In the genomic region with DNA sequence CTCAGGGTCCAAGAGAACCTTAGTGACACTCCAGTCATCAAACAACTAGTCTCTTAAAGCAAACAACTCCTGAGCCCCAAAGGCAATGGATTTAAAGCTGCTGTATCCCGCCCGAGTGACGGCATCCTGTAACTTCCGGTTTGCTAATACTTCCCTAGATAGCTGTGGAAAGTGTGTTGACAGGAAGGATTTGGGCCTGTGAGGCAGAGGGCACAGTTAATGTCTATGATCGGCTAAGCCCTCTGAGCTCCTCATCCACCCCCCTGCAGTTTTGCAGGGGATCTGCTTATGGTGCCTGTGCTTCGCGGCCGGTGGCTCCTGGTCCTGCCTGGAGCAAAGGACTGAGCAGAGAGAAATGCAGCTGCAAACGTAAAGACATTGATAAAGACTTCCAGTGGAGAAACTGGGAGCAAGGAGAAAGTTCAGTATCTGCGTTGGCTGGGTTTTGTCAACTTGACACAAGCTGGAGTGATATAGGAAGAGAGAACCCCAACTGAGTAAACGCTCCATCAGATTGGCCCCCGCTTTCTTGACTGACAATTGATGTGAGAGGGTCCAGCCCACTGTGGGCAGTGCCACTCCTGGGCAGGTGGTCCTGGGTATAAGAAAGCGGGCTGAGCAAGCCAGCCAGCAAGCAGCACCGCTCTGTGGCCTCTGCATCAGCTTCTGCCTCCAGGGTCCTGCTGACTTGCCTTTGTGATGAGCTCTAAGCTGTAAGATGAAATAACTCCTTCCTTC, we compare ENCODE assay signal across 15 mouse cellular contexts. TPM values are rescaled to one million over a fixed set of nuclear protein-coding genes. Genes with fewer than 3 reads are reported as not detected.
A peak's percentile ranks its signal among the peaks of the same experiment; 100 is the strongest.
DNase-seq lines count a peak whose midpoint lies in the region; ATAC-seq and TF ChIP-seq lines count a peak whose summit lies in the region.
"Had no signal": no experiment of that assay in that cellular context is flagged by ENCODE, and none has a peak within 500 bp of the region (broad histone marks: within the 10 kb centered on the region; RNA-seq: fewer than 3 reads in every experiment).

No protein-coding gene starts in this region.

- TF ChIP-seq EP300 in liver, embryonic 14.5 days (IDR thresholded peaks at IDR 0.05; ENCODE audit: low read depth): no peak

- peak overlapping the region; percentile 60 for H3K4me2 ChIP-seq in heart, embryonic 16.5 days (ENCODE audit: low read depth, low read length)
- H3K4me2 ChIP-seq in liver, embryonic 14.5 days (ENCODE audit: low read depth): peak overlapping the region; percentile 26; the same call in 1 of the 2 replicates
- no peak overlapping the region for H3K4me2 ChIP-seq in kidney, embryonic 15.5 days

- ATAC-seq in heart, embryonic 16.5 days (replicated peaks; ENCODE audit: extremely low read depth, insufficient read depth, low FRiP score): no peak
- ATAC-seq in liver, embryonic 14.5 days (ENCODE audit: insufficient read depth): no peak
- ATAC-seq in kidney, embryonic 15.5 days (replicated peaks; ENCODE audit: low FRiP score): no peak
- ATAC-seq: forebrain, embryonic 14.5 days had no signal

- WGBS in heart, embryonic 16.5 days: 27% methylated on average over 14 of the region's 14 CpGs
- 50% methylated on average over 14 of the region's 14 CpGs for WGBS in liver, embryonic 14.5 days (ENCODE audit: insufficient replicate concordance)
- 65% methylated on average over 14 of the region's 14 CpGs for WGBS in kidney, embryonic 15.5 days

- DNase-seq in heart, adult 8-10 months (ENCODE audit: low spot score): no peak
- DNase-seq in retina, adult 2 months (ENCODE audit: low read depth, low spot score): peak; percentile 42
- no peak for DNase-seq in retina, embryonic 14.5 days (ENCODE audit: low spot score)
- DNase-seq in liver, embryonic 14.5 days (ENCODE audit: low read depth in 3 of 3, low spot score in 3 of 3): no peak
- DNase-seq in yolk sac, embryonic 10.5 days (ENCODE audit: low spot score): peak; percentile 53
- DNase-seq: adrenal gland, adult 2 months; cerebellum, postnatal 25 days; gastrocnemius, postnatal 10 days; kidney, postnatal 10 days; lung, postnatal 4 days; thymus, adult 18-20 months had no signal

- no peaks in the 10 kb centered on the region for H3K9me3 ChIP-seq in heart, embryonic 16.5 days (replicated peaks; ENCODE audit: control insufficient read depth, low read length)
- no peaks in the 10 kb centered on the region for H3K9me3 ChIP-seq in liver, embryonic 14.5 days (ENCODE audit: control insufficient read depth, low read length)
- H3K9me3 ChIP-seq in kidney, embryonic 15.5 days (replicated peaks): no peaks in the 10 kb centered on the region

- peak overlapping the region; percentile 60; the same call in 1 of the 2 replicates for H3K9ac ChIP-seq in heart, embryonic 16.5 days (ENCODE audit: low read length)
- H3K9ac ChIP-seq in liver, embryonic 14.5 days (replicated peaks): no peak overlapping the region
- H3K9ac ChIP-seq in kidney, embryonic 15.5 days: no peak overlapping the region

- H3K4me1 ChIP-seq in heart, embryonic 16.5 days (ENCODE audit: control insufficient read depth, insufficient read depth, low read length): peaks cover 8% of the 10 kb centered on the region
- H3K4me1 ChIP-seq in liver, embryonic 14.5 days (replicated peaks; ENCODE audit: control insufficient read depth in 2 of 2, insufficient read depth in 2 of 2, low read length in 1 of 2): no peaks in the 10 kb centered on the region
- no peaks in the 10 kb centered on the region for H3K4me1 ChIP-seq in kidney, embryonic 15.5 days

- TF ChIP-seq CTCF in liver, embryonic 14.5 days (IDR thresholded peaks at IDR 0.05; ENCODE audit: low read depth): no peak

- H3K4me3 ChIP-seq in heart, embryonic 16.5 days (ENCODE audit: low read length): peak overlapping the region; percentile 31
- no peak overlapping the region for H3K4me3 ChIP-seq in liver, embryonic 14.5 days (ENCODE audit: insufficient read depth in 1 of 2, low read depth in 2 of 2, low read length in 2 of 2)
- H3K4me3 ChIP-seq in kidney, embryonic 15.5 days (replicated peaks): no peak overlapping the region

- H3K27ac ChIP-seq in heart, embryonic 16.5 days (ENCODE audit: low read length): no peak overlapping the region
- no peak overlapping the region for H3K27ac ChIP-seq in liver, embryonic 14.5 days
- no peak overlapping the region for H3K27ac ChIP-seq in kidney, embryonic 15.5 days

- no peaks in the 10 kb centered on the region for H3K27me3 ChIP-seq in heart, embryonic 16.5 days (ENCODE audit: control insufficient read depth, insufficient read depth, low read length)
- H3K27me3 ChIP-seq in liver, embryonic 14.5 days (ENCODE audit: control insufficient read depth, insufficient read depth, low read length): no peaks in the 10 kb centered on the region
- H3K27me3 ChIP-seq in kidney, embryonic 15.5 days: no peaks in the 10 kb centered on the region

- no peaks in the 10 kb centered on the region for H3K36me3 ChIP-seq in heart, embryonic 16.5 days (ENCODE audit: control insufficient read depth, insufficient read depth)
- no peaks in the 10 kb centered on the region for H3K36me3 ChIP-seq in liver, embryonic 14.5 days (replicated peaks; ENCODE audit: control insufficient read depth, insufficient read depth, low read depth)
- H3K36me3 ChIP-seq in kidney, embryonic 15.5 days: no peaks in the 10 kb centered on the region

RNA-seq across cellular contexts. Expression of a gene that starts 3.6 kb away (rescaled TPM):
- 0.17 and 0.69 TPM in 2 replicates for polyA plus RNA-seq in heart, embryonic 16.5 days (2015; fragmentation: Nextera tagmentation; extraction: Ambion mirVana)
- total RNA-seq in heart, adult 8-10 months (2022): 1 to 10 TPM; 1.8 to 2.6 (median 1.9) TPM
- polyA plus RNA-seq in liver, embryonic 14.5 days (2012; rRNA removed): 0.05 and 0.06 TPM in 2 replicates
- polyA plus RNA-seq in liver, embryonic 14.5 days (2014; fragmentation: Nextera tagmentation; extraction: Ambion mirVana): not detected in 2 replicates
- 0.36 TPM in 1 of 2 replicates, not detected in the other for polyA plus RNA-seq in kidney, embryonic 15.5 days (2015; fragmentation: Nextera tagmentation; extraction: Ambion mirVana)
- total RNA-seq: adrenal gland, adult 2 months; layer of hippocampus, postnatal 10 days had no signal

RNA-seq across cellular contexts. Expression of a gene that starts 35.2 kb away (rescaled TPM):
- polyA plus RNA-seq in heart, embryonic 16.5 days (2015; fragmentation: Nextera tagmentation; extraction: Ambion mirVana): 32.9 and 35.3 TPM in 2 replicates
- total RNA-seq in heart, adult 8-10 months (2022): 10 to 100 TPM; 35.4 to 40.8 (median 39.8) TPM
- 10.1 and 13.3 TPM in 2 replicates for polyA plus RNA-seq in liver, embryonic 14.5 days (2012; rRNA removed)
- polyA plus RNA-seq in liver, embryonic 14.5 days (2014; fragmentation: Nextera tagmentation; extraction: Ambion mirVana): 35.9 and 36.4 TPM in 2 replicates
- polyA plus RNA-seq in kidney, embryonic 15.5 days (2015; fragmentation: Nextera tagmentation; extraction: Ambion mirVana): 44.7 and 48.9 TPM in 2 replicates

Comparison
In these comparisons a context has a peak if more than half of its experiments do, and no peak if none do; other contexts are left out.
1. DNase-seq: peak in retina, adult 2 months (single experiment) and yolk sac, embryonic 10.5 days (single experiment); none in heart, adult 8-10 months (single experiment), retina, embryonic 14.5 days (single experiment) and liver, embryonic 14.5 days (0 of 3).